Mouse (Mus musculus): ENCODE results near the gene Gm49342.

The Gm49342 gene

DNA sequence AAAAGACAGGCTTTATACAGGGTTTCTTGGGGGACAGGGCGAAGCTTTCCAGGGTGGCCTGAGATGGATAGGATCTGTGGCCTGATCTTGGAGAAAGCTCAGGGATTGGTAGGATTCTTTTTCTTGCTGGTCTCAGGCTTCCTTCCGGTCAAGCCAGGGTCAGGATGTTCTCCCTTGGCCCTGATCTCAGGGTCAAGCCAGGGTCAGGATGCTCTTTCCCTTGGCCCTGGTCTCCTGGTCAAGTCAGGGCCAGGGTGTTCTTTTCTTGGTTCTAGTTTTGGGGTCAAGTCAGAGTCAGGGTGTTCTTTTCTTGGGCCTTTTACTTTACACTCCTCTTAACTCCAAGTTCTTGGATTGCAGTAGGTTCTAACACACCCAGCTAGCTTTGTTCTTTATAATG is 43.4 kb downstream of the Gm49342 start:
- no peak for DNase-seq

DNA sequence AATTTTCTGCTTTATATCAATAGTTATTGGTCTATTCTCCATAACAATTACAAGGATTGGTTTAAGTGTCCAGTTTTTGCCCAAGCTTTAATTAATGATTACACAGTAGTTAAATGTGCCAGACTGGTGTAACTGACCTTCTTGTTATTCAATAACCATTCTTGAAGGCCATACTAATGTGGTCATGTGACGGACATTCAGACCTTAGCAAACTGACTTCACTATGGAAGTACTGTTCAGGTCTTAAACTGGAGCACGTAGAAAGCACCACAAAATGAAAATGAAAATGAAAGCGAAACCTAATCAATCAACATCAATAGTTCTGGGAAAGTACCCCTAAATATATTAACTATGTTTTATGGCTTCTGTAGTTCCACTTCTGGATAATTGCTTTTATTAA is 46.7 kb downstream of the Gm49342 start:
- DNase-seq: no peak

DNA sequence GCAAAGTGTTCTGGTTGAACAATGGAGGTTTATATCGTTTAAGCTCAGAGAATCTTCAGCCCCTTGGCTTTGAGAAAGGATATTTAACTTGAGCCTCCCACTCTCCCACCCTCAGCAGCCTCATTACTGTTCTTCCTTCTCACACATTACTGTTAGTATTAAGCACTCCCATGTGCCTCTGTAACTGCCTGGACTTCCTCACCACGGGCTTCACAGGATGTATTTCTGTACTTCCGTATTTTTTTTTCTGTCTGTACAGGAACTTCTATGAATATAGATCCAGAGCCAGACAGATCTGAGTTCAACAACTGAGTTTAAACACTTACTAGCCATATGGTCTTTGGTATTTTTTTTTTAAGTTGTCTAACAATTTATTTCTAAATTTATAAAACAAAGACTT is 52.8 kb downstream of the Gm49342 start:
- DNase-seq: no peak

DNA sequence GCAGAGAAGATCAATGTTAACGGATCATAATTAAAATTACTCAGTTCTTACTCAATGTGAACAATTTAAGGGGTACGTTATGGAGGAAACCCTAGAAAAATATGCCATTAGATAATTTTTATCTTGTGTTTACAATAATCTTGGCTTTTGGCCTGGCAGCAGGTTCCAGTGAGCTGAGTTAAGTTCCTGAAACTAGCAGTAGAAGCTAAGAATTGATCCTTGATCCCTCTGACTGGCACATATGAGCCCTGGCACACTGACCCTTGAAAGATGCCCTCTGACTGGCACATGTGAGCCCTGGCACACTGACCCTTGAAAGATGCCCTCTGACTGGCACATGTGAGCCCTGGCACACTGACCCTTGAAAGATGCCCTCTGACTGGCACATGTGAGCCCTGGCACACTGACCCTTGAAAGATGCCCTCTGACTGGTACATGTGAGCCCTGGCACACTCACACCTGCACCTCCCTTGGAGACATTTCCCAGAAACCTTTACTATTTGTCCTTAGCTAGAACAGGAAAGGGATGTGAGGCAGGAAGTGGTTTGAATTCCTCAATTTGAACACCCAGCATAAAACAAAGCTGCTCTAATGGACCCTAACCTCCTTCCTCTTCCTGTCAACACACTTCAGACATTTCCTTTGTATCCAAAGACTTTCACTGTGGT is 53.8 kb downstream of the Gm49342 start:
- no peak for DNase-seq

DNA sequence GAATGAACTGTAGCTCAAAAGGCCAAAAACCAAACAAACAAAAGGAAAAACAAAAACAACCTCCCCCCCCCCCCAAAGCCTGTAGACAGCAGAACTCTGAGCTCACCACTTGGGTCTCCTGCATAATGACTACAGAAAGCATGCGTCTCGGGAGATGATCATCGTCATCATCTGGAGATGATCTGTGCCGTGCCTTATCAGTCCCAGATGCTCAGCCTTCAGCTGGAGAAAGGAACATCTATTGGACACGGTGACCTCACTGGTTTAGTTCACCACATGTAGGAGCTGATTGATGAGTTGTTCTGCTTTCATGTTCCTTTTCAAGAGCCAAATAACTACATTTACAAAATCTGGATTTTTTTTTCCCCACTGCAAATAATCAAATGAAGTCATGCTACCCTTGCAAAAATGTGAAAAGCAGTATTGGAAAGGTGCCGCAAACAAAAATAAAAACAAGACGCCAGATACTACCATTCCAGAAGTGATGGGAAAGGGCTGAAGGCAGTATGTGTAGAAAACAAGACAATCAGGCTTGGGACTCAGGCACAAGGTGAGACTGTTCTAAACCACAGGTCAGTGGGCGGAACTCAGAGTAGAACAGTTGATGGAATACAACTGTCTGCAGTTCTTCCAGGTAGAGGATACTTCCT is 63.0 kb downstream of the Gm49342 start, which contains the start of gene Rnase10:
Rnase10 (plus strand) TSS at position 600 of the 650 bp plus-strand sequence.
- no peak for DNase-seq

DNA sequence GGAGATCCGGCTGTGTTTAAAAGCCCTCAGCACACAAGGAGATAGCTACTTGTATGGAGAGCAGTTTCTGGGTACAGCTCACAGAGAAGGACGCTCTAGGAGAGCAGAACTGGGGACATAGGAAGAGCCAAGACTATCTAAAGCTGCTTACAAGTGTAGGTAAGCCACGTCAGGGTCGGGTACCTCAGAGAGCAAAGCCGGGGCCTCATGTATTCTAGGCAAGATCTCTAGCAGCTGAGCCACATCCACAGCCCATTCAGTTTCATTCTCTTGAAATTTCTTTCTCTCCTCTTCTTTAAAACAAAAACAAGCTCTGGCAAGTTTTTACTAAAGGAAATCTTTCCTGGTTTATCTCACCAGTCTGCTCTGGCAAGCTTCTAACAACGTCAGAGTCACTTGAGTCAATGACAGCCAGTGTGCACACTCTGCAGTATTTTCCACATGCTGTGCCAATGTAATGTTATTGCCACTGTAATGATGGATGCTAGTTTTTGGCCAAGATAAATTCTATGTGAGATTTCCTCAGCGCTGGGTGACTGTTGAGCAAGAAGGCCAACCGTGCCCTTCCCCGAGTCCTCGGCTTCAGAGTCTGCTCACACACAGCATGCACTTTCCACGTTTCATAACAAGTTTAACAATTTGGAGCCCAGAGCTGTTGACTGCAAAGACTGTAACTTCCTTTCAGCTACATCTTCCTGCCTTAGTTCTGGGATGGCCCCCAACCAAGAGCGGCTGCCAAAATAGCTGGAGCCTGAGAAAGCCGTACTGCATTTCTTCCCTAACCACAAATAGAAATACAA is 63.8 kb downstream of the Gm49342 start:
- no peak for DNase-seq

DNA sequence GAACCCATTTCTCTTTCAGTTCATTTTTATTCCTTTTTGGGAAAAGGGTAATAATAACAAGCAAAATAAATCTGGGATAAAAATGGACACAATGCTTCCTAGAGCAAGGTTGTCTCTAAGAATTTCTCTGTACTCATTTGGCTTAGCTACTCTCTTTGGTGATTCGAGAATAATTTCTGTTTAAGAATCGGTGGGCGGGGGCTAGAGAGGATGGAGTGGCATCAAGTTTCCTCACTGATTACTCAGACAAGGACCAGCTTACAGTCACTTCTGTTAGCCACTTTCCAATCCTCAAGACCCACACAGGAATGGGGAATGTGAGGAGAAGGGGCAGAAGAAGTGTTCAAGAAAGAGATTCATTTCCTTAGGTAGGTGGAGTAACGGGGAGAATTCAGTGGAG is 64.5 kb downstream of the Gm49342 start:
- DNase-seq: no peak

DNA sequence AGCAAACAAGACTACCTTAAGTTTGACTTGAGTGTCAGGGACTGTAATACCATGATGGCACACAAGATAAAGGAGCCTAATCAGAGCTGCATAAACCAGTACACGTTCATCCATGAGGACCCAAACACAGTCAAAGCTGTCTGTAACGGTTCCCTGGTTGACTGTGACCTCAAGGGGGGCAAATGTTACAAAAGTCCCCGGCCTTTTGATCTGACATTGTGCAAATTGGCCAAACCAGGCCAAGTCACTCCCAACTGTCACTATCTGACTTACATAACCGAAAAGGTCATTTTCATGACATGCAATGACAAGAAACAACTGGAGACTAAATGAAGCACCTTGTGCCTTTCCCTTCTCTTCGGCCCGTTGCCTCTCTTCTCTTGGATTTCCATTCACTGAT is 65.3 kb downstream of the Gm49342 start:
- DNase-seq: no peak

Data from spleen, adult 18-20 months (tissue).